Mouse (Mus musculus) spleen, postnatal 10 days (tissue): ENCODE measurements around the gene Thoc5.

Experiments
- DNase-seq, 2 experiments: peaks; one replicate each; pipeline ENCODE4 v3.0.0; 2021 to 2022; ENCODE audit warnings: low spot score in 2 of 2

Thoc5 gene

GRCm38 (mm10) chr11:4894848-4895816 is at the start of gene Thoc5:
Gene Thoc5, plus strand, starts transcription at chr11:4895320.
- peak; percentile 71 to 81 for DNase-seq

GRCm38 (mm10) chr11:4848483-4849248 is 46.5 kb upstream of the Thoc5 start:
- peak; percentile 68 for DNase-seq

DNA sequence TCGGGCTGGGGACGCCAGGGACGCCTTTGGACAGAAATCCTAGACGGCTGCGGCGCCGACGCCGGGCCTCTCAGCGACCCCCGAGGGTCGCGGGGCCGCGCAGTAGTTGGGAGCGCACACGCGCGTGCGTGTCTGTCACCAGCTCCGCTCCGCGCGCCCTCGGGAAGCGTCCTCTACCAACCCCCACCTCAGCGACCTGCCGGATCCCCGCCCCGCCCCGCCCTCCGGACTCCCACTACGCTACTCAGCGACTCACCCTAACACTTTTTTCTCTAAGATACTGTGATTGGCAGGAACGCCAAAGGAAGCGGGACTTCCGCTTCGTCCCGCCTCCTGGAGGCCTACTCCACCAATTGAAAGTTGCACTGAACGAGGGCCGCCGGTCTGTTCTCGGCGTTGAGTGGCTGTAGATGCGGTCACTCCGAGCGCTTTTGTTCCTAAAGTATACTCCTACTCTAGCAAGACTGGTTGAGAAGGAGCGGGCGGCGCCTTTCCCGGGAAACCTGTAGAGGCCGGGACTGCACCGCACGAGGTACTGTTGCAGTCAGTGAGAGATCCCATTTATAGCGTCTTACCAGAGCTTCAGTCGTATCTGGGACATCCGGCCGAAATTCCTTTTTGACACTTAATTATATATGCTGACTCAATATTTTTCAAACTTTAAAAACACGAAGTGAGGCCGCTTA is 45.7 kb upstream of the Thoc5 start, which contains the start of gene Nf2:
Nf2 (minus strand) TSS at position 279 of the 686 bp plus-strand sequence.
- DNase-seq, result peak; percentile 87 to 95

DNA sequence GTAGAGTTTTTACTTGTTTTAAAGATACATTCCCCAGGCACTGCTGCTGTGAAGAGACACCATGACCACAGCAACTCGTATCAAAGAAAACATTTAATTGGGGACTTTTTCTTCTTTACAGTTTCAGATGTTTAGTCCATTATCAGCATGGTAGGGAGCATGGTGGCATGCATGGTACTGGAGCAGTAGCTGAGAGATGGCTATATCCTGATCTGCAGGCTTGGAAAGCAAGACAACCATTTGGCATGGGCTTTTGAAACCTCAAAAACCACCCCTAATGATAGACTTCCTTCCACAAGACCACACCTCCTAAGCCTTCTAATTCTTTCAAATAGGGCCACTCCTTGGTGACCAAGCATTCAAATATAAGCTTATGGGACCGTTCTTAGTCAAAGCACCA is 44.7 kb upstream of the Thoc5 start:
- DNase-seq, result no peak

- DNase-seq, result no peak
Observed at GRCm38 (mm10) chr11:4853021-4853420, 42.1 kb upstream of the Thoc5 start.

DNA sequence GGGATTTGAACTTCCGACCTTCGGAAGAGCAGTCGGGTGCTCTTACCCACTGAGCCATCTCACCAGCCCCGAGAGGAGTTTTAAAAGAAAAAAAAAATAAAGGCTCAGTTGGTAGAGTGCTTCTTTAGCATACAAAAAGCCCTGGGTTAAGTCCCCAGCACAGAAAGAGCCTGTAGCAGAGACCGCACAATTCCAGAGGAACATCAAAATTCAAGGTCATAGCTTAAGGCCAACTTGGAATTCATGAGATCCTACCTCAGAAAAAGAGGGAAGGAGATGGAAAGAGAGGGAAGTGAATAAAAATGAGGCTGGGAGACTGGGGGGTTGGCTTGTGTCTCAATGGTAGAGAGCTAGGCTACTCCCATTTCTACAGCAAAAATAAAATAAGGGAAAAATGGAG is 40.9 kb upstream of the Thoc5 start:
- DNase-seq, result no peak

GRCm38 (mm10) chr11:4858416-4858815 is 36.7 kb upstream of the Thoc5 start:
- DNase-seq, result no peak

- no peak for DNase-seq
Observed at GRCm38 (mm10) chr11:4860986-4861385, 34.1 kb upstream of the Thoc5 start.

DNA sequence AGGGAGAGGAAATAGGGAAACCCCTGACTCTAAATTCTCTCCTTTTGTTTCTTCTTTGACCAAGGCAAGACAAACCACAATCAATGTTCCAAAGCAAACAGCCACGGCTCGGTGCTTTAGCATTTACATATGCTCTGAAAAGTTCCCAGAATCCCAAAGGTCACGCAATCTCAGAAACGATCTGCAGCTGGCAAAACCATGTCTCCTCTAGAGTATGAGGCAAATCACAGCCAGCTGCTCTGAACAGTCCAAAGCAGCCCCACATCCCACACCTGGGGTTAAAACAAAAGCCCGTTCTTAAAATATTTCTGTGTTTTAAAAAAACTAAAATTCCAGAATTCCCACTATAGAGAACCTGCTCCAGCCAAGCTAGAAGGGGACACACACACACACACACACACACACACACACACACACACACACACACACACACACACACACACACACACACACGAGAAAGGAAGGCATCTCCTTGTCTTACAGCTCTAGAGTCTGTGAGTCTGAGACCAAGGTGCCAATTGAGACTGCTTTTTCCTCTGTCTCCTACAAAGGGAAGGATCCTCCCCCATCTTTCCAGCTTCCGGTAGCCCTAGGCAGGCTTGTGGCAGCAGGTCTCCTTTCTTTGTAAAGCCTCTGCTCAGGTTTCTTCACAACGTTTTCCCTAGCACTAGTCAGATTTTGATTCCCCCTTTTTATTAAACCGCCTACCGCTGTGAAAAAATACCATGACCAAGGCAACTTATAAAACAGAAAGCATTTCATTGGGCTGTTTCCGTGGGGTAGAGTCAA is 33.1 kb upstream of the Thoc5 start:
- no peak for DNase-seq

GRCm38 (mm10) chr11:4862730-4863129 is 32.4 kb upstream of the Thoc5 start:
- no peak for DNase-seq

- DNase-seq, result peak; percentile 39 to 77
Observed at GRCm38 (mm10) chr11:4865645-4866251, 29.4 kb upstream of the Thoc5 start.

DNA sequence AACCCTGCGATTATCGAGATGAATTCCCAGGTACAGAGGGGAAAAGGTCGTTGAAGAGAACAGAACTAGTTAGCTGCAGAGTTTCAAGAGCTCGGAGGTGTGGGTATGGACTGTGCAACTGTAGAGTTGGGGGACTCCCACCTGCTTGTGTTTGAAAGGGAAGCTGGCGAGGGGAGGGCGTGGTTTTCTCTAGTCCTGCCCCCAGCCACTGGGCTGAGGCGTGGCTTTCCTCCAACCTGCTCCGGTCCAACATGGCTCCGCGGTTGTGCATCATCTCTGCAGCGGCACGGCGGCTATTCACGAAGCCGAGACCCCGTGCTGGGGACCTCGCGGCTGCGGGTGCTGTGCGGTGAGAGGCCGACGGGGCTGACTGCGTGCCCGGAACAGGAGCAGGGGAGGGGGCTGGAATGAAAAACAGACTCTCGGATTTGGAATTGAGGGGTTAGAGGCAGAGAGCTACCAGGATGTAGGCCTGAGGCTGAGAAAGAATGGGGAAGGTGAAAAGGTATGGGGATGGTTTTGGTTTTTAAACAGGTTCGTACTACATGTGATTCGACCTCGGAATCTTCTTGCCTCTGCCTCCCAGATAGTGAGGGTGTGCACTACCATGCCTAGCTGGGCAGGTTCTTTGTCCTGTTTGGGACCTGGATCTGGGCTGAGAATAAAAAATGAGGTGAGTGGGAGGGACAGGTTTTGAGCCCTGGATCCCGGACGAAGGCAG is 21.2 kb upstream of the Thoc5 start, which contains the start of gene Nipsnap1:
Nipsnap1 (plus strand) TSS at position 197 of the 721 bp plus-strand sequence.
- peak; percentile 55 to 85 for DNase-seq

GRCm38 (mm10) chr11:4874551-4874950 is 20.6 kb upstream of the Thoc5 start:
- DNase-seq, result no peak

DNA sequence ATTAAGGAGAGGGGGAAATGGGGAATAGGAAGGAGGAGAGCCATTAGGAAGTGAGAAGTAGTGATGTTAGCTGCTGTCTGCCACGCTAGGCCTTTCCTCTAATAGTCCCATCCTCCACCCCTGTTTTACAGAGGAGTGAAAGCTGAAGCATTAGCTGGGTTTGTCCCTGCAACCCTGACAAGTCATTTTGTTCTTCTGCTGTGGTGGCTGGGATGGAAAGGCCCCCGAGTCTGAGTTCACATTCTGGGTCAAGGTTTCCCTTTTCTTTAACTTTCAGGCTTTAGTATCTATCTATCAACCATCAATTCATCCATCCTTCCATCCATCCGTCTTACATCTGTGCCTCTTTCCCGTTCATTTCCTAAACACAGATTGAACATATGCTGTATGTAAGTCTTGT is 14.0 kb upstream of the Thoc5 start:
- DNase-seq, result no peak

- peak in 1 of 2 experiments; percentile 49 for DNase-seq
Observed at GRCm38 (mm10) chr11:4882892-4883627, 12.1 kb upstream of the Thoc5 start.

GRCm38 (mm10) chr11:4885385-4885903 is 9.7 kb upstream of the Thoc5 start:
- DNase-seq, result peak; percentile 52 to 78

GRCm38 (mm10) chr11:4886987-4887386 is 8.1 kb upstream of the Thoc5 start:
- no peak for DNase-seq

DNA sequence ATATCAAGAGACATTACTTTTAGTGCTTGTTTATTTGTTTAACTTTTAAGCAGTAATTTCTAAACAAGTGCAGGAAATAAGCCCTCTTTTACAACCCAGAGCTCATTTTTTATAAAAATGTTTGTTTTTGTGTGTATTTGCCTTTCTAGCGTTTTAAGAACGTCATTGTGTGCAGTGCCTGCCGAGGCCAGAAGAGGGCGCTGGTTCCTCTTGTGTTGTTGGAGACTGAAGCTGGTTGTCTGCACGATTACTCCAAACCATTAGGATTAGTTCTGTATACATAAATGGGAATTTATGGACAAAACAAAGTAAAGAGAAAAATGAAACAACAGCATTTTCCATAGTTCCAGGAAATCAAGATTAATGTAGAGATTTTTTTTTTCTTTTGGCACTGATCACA is 5.3 kb downstream of the Thoc5 start:
- DNase-seq, result peak in 1 of 2 experiments; percentile 50

DNA sequence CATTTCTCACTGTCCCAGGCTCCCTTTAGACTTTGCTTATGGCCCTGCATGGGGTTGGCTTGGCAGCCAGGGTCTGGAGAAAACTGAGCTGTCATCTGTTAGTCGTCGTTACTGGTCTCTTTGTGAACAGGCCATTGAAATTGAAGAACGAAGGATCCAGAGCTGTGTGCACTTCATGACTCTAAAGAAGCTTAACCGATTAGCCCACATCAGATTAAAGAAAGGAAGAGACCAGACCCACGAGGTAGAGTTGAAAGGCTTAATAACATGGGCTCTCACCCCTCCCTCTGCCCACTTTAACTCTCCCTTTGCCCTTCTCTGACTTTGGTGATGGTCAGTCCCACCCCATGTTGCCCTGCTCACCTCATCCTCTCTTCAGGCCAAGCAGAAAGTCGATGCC is 6.8 kb downstream of the Thoc5 start:
- no peak for DNase-seq
